Mouse (Mus musculus): ENCODE results near the gene Ciao2a. TPM values are rescaled to one million over a fixed set of nuclear protein-coding genes. Genes with fewer than 3 reads are reported as not detected.

Gene Ciao2a
- polyA plus RNA-seq, 1 experiment = 16.4 TPM

DNA sequence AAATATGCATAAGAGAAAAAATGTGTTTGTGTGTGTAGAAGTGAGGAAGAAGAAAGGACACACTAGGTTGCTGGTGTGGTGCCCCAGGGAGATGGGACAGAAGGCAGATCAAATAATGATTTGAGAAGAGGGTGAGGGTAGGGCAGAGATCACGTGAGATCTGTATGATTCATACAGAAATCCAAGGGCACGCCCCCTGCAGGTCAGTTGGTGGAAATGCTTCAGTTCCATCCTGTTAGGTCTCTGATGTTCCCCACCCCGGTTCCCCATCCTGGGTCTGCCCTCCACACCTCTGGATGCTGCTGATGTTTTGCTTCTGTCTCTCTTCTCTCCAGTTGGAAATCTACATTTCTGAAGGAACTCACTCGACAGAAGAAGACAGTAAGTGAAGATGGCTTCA is 9.6 kb downstream of the Ciao2a start:
- H3K4me3 ChIP-seq (ENCODE audit: control insufficient read depth, insufficient read depth, low read length) = no peak overlapping the region
- no peak for TF ChIP-seq POLR2A (IDR thresholded peaks at IDR 0.05; ENCODE audit: control insufficient read depth, extremely low read depth, insufficient read depth, low read length, poor library complexity)
- peak; percentile 28; the same call in 1 of the 2 replicates for TF ChIP-seq CTCF (IDR thresholded peaks at IDR 0.05; ENCODE audit: borderline replicate concordance, control insufficient read depth, extremely low read depth, insufficient read depth, low read length, poor library complexity)
- WGBS = 59% methylated on average over 4 of the region's 4 CpGs
- peak; percentile 49 for DNase-seq
- peaks cover 37% of the 10 kb centered on the region for H3K36me3 ChIP-seq (ENCODE audit: control insufficient read depth, insufficient read depth, low read length)
- no peaks in the 10 kb centered on the region for H3K27me3 ChIP-seq (ENCODE audit: control insufficient read depth, insufficient read depth, low read length)
- H3K4me1 ChIP-seq (replicated peaks; ENCODE audit: control insufficient read depth, insufficient read depth, low read length) = no peaks in the 10 kb centered on the region
- no peak overlapping the region for H3K27ac ChIP-seq (ENCODE audit: control insufficient read depth, insufficient read depth, low read length)

DNA sequence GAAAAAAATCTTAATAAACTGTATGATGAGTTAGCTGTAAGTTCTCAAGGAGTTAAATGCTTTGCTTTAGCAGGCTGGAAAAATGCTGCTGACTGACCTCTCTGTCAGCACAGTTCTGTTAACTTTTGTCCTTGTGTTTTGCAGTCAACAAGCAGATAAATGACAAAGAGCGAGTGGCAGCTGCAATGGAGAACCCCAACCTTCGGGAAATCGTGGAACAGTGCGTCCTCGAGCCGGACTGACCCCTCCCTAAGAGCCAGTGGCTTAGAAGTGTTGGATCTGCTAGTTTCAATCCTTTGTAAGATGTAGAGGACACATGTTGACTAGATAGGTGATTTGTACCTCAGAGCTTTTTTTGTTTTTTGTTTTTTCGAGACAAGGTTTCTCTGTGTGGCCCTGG is 11.8 kb downstream of the Ciao2a start:
- peaks cover 32% of the 10 kb centered on the region for H3K36me3 ChIP-seq (ENCODE audit: control insufficient read depth, insufficient read depth, low read length)
- no peaks in the 10 kb centered on the region for H3K4me1 ChIP-seq (replicated peaks; ENCODE audit: control insufficient read depth, insufficient read depth, low read length)
- no peaks in the 10 kb centered on the region for H3K27me3 ChIP-seq (ENCODE audit: control insufficient read depth, insufficient read depth, low read length)
- H3K27ac ChIP-seq (ENCODE audit: control insufficient read depth, insufficient read depth, low read length) = no peak overlapping the region
- no peak overlapping the region for H3K4me3 ChIP-seq (ENCODE audit: control insufficient read depth, insufficient read depth, low read length)
- DNase-seq = no peak
- WGBS = 97% methylated on average over 7 of the region's 7 CpGs
- TF ChIP-seq POLR2A (IDR thresholded peaks at IDR 0.05; ENCODE audit: control insufficient read depth, extremely low read depth, insufficient read depth, low read length, poor library complexity) (no peak), CTCF (IDR thresholded peaks at IDR 0.05; ENCODE audit: borderline replicate concordance, control insufficient read depth, extremely low read depth, insufficient read depth, low read length, poor library complexity) (no peak)

DNA sequence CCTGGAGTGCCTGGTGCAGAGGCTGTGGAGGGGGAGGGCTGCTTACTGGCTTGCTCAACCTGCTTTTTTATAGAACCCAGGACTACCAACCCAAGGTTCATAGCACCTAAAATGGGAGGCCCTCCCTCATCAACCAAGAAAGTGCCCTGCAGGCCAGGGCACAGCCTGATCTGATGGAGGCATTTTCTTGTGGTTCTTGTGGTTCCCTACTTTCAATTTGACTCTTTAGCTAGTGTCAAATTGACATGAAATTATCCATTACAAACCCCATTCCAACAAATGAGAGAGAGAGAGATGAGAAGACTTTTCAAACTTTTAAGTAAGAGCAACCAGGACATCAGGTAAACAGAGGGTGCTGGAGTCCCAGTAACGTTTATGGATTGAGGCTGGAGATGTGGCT is 15.9 kb downstream of the Ciao2a start:
- no peak overlapping the region for H3K27ac ChIP-seq (ENCODE audit: control insufficient read depth, insufficient read depth, low read length)
- TF ChIP-seq CTCF (IDR thresholded peaks at IDR 0.05; ENCODE audit: borderline replicate concordance, control insufficient read depth, extremely low read depth, insufficient read depth, low read length, poor library complexity) = no peak
- no peak for TF ChIP-seq POLR2A (IDR thresholded peaks at IDR 0.05; ENCODE audit: control insufficient read depth, extremely low read depth, insufficient read depth, low read length, poor library complexity)

DNA sequence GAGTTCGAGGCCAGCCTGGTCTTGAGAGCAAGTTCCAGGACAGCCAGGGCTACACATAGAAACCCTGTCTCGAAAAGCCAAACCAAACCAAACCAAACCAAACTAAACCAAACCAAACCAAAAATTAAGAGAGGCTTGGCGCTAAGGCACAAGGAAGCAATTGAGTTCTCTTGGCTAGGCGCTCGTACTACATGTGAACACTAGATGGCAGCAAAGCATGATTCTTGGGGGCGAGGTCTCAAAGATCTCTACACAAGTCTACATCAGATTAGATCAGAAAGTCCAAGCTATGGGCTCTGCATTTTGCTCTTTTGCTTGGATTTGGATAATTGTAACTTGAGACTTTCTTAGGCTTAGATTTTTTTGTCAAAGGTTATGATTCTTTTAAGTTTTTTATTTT is 17.8 kb downstream of the Ciao2a start:
- no peaks in the 10 kb centered on the region for H3K27me3 ChIP-seq (ENCODE audit: control insufficient read depth, insufficient read depth, low read length)
- no peak overlapping the region for H3K4me3 ChIP-seq (ENCODE audit: control insufficient read depth, insufficient read depth, low read length)
- TF ChIP-seq POLR2A (IDR thresholded peaks at IDR 0.05; ENCODE audit: control insufficient read depth, extremely low read depth, insufficient read depth, low read length, poor library complexity) = no peak
- TF ChIP-seq CTCF (IDR thresholded peaks at IDR 0.05; ENCODE audit: borderline replicate concordance, control insufficient read depth, extremely low read depth, insufficient read depth, low read length, poor library complexity) = no peak
- no peaks in the 10 kb centered on the region for H3K4me1 ChIP-seq (replicated peaks; ENCODE audit: control insufficient read depth, insufficient read depth, low read length)
- DNase-seq = peak; percentile 69
- no peak overlapping the region for H3K27ac ChIP-seq (ENCODE audit: control insufficient read depth, insufficient read depth, low read length)
- peaks cover 13% of the 10 kb centered on the region for H3K36me3 ChIP-seq (ENCODE audit: control insufficient read depth, insufficient read depth, low read length)
- 7% methylated on average over 6 of the region's 6 CpGs for WGBS

More for the DNA sequence above, 15.9 kb downstream of the Ciao2a start:
- Histone ChIP-seq H3K27me3 (ENCODE audit: control insufficient read depth, insufficient read depth, low read length) (no peaks in the 10 kb centered on the region), H3K4me3 (ENCODE audit: control insufficient read depth, insufficient read depth, low read length) (no peak overlapping the region), H3K36me3 (ENCODE audit: control insufficient read depth, insufficient read depth, low read length) (peaks cover 28% of the 10 kb centered on the region), H3K4me1 (replicated peaks; ENCODE audit: control insufficient read depth, insufficient read depth, low read length) (no peaks in the 10 kb centered on the region)
- 85% methylated on average over 1 of the region's 1 CpGs for WGBS
- no peak for DNase-seq

DNA sequence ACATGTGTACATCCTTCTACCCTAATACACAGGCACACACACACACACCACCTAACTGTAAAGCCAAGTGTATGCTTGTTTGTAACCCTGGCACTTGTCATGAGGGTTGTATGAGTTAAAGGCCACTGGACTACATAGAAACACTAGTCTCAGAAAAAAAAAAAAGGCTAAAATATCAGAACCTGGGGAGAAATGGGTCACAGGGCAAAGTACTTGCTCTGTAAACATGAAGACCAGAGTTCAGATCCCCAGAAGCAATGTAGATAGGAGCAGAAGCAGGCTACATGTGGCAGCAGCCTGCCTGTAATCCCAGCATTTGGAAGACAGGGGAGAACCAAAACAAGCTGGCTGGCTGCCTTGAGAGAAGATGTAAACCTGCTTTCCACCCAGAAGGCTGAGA is 19.7 kb downstream of the Ciao2a start:
- H3K4me1 ChIP-seq (replicated peaks; ENCODE audit: control insufficient read depth, insufficient read depth, low read length) = no peaks in the 10 kb centered on the region
- no peak for DNase-seq
- TF ChIP-seq POLR2A (IDR thresholded peaks at IDR 0.05; ENCODE audit: control insufficient read depth, extremely low read depth, insufficient read depth, low read length, poor library complexity) (no peak), CTCF (IDR thresholded peaks at IDR 0.05; ENCODE audit: borderline replicate concordance, control insufficient read depth, extremely low read depth, insufficient read depth, low read length, poor library complexity) (no peak)
- H3K4me3 ChIP-seq (ENCODE audit: control insufficient read depth, insufficient read depth, low read length) = no peak overlapping the region
- no peak overlapping the region for H3K27ac ChIP-seq (ENCODE audit: control insufficient read depth, insufficient read depth, low read length)
- no peaks in the 10 kb centered on the region for H3K27me3 ChIP-seq (ENCODE audit: control insufficient read depth, insufficient read depth, low read length)
- no peaks in the 10 kb centered on the region for H3K36me3 ChIP-seq (ENCODE audit: control insufficient read depth, insufficient read depth, low read length)

DNA sequence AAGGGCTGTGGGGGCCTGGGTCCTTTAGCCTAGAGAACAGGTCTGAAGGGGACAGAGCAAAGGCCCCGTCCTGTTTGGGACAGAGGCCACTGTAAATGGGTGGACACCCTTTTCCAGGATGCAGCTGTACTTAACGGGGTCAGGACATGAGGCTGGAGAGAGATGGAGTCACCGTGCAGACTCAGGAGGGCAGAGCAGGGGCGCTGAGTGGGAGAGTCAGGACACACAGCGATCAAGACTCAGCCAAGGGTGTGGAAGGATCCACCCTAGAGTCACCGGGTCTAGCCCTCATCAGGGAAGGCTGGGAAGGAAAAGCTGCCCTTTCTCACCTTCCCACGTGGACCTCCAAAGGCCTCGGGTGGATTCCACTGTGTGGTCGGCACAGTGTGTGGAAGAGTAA is 25.6 kb downstream of the Ciao2a start:
- no peak for DNase-seq
- no peak overlapping the region for H3K4me3 ChIP-seq (ENCODE audit: control insufficient read depth, insufficient read depth, low read length)
- WGBS = 86% methylated on average over 9 of the region's 9 CpGs
- H3K27me3 ChIP-seq (ENCODE audit: control insufficient read depth, insufficient read depth, low read length) = no peaks in the 10 kb centered on the region
- no peaks in the 10 kb centered on the region for H3K4me1 ChIP-seq (replicated peaks; ENCODE audit: control insufficient read depth, insufficient read depth, low read length)
- no peak overlapping the region for H3K27ac ChIP-seq (ENCODE audit: control insufficient read depth, insufficient read depth, low read length)
- H3K36me3 ChIP-seq (ENCODE audit: control insufficient read depth, insufficient read depth, low read length) = no peaks in the 10 kb centered on the region
- no peak for TF ChIP-seq POLR2A (IDR thresholded peaks at IDR 0.05; ENCODE audit: control insufficient read depth, extremely low read depth, insufficient read depth, low read length, poor library complexity)
- no peak for TF ChIP-seq CTCF (IDR thresholded peaks at IDR 0.05; ENCODE audit: borderline replicate concordance, control insufficient read depth, extremely low read depth, insufficient read depth, low read length, poor library complexity)

DNA sequence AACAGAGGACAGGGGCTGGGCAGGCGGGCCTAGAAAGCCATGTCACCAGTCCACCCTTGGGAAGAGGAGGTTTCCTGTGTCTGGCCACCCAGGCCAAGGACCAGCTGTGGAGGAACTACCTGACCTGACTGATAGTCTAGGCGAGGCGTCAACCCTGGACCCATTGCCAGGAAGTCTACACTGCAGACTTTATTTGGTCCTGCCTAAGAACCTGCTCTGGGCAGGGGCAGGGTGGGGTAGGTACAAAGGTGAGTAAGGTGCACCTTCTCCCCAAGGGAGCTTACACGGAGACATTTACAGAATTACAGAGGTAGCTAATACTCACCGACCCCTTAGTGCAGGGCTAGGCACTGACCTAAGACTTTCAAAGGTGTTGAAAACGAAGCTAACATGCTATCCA is 27.2 kb downstream of the Ciao2a start:
- Histone ChIP-seq H3K27ac (ENCODE audit: control insufficient read depth, insufficient read depth, low read length) (no peak overlapping the region), H3K4me1 (replicated peaks; ENCODE audit: control insufficient read depth, insufficient read depth, low read length) (peaks cover 8% of the 10 kb centered on the region), H3K27me3 (ENCODE audit: control insufficient read depth, insufficient read depth, low read length) (peaks cover 2% of the 10 kb centered on the region; the same call in 1 of the 2 replicates), H3K4me3 (ENCODE audit: control insufficient read depth, insufficient read depth, low read length) (no peak overlapping the region), H3K36me3 (ENCODE audit: control insufficient read depth, insufficient read depth, low read length) (no peaks in the 10 kb centered on the region)
- WGBS = 93% methylated on average over 6 of the region's 6 CpGs
- no peak for TF ChIP-seq POLR2A (IDR thresholded peaks at IDR 0.05; ENCODE audit: control insufficient read depth, extremely low read depth, insufficient read depth, low read length, poor library complexity)
- no peak for TF ChIP-seq CTCF (IDR thresholded peaks at IDR 0.05; ENCODE audit: borderline replicate concordance, control insufficient read depth, extremely low read depth, insufficient read depth, low read length, poor library complexity)
- DNase-seq = no peak
